Mouse (Mus musculus) embryo, embryonic 11.5 days (tissue): ENCODE results near the gene Nicn1.
"Not testable (repeated sequence)": the region's sequence is repeated elsewhere in the genome, so short reads cannot be mapped to it uniquely, and the experiment has no call there.

Source experiments
- DNase-seq: peaks from one replicate; pipeline ENCODE4 v3.0.0-alpha.2; 2012; ENCODE audit warnings: low read depth, low spot score

Gene Nicn1

GRCm38 (mm10) chr9:108290016-108290750 lies at the start of gene Nicn1:
Nicn1 (plus strand) TSS chr9:108290429.
- peak; percentile 92 for DNase-seq

DNA sequence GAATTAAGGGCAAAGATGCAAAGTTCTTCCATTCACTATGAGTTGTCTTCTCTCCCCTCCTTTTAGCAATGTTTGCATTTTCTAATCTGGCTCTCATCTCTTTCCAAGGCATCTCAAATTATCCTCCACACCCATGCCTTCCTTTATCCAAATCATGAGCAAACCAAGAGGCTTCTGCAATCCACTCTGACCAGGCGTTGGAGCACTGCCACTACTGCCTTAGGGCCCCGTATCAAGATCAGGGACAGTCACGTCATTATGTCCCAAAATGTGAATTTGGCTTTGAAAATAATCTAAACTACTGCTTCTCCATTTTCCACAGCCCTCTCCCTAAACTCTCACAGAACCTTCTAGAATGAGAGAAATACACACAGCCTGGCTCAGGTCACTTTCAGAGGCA lies 45.7 kb upstream of the Nicn1 start:
- no peak for DNase-seq

DNA sequence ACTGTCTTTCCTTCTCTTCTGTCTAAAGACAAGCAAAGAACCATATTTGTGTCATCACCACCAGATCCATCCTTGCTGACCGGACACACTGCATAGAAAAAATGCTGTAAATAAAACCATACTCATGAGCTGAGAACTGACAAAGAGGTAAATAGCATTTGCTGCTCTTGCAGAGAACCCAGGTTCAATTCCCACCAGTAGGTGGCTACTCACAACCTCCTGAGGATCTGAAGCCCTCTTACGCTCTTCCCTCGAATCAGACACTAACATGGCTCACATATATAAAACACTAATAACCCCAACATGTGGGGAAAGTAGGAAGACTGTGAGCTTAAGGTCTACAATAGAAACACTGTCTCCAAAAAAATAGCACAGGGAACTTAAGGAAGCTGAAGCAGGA lies 45.2 kb upstream of the Nicn1 start:
- DNase-seq = no peak

DNA sequence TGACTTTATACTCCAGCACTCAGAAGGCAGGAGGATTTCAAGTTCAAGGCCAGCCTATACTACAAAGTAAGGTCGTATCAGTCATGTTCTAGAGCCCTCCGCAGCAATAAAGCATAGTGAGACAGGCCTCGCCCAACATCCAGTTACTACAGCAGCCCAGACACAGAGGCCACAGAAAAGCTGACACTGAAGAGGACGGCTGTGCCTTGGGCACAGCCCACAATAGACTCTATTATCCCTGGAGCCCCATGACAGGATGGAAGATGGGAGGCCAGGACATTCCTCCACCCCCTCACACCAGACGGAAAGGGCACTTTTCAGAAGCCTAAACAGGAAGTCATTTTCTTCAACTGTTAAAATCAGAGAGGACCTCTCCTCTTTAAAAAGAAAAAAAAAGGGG lies 41.3 kb upstream of the Nicn1 start:
- DNase-seq = no peak

- DNase-seq = no peak
Measured at GRCm38 (mm10) chr9:108251877-108252276, 38.4 kb upstream of the Nicn1 start.

DNA sequence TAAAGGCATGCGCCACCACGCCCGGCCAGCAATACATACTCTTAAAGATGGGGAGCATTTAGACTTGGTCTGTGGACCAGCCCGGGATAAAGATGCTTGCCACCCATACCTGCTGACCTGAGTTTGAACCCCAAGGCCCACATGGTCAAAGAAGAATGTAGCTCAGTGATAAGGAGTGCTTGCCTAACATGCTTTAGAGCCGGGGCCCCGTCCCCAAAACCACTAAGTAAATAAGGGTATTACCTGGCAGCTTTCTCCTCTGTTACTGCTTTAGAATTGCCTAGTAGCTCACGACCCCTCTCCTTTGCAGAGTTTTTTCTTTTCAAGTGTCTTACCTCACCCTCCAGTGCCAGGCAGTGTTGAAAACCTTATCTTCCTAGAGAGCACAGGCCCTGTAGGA lies 37.5 kb upstream of the Nicn1 start:
- no peak for DNase-seq

DNA sequence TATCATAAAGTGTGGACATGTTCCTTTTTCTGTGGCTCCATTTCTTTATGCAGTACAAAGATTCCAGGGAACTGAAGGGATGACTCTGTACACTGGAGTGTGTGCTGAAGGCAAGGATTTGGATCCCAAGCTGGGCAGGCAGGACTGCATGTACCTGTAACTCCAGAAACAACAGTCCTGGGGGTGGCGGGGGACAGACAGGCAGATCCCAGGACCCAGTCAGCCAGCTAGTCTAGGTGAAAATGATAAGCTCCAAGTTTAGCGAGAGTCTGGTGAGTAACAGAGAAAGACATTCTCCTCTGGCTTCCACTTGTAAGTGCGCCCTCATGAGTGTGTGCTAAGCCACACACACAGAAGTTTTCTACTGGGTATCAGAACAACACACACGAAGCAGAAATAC lies 29.7 kb upstream of the Nicn1 start:
- no peak for DNase-seq

GRCm38 (mm10) chr9:108261865-108262264 lies 28.4 kb upstream of the Nicn1 start:
- no peak for DNase-seq

- DNase-seq = no peak
Measured at GRCm38 (mm10) chr9:108262494-108263049, 27.7 kb upstream of the Nicn1 start.

DNA sequence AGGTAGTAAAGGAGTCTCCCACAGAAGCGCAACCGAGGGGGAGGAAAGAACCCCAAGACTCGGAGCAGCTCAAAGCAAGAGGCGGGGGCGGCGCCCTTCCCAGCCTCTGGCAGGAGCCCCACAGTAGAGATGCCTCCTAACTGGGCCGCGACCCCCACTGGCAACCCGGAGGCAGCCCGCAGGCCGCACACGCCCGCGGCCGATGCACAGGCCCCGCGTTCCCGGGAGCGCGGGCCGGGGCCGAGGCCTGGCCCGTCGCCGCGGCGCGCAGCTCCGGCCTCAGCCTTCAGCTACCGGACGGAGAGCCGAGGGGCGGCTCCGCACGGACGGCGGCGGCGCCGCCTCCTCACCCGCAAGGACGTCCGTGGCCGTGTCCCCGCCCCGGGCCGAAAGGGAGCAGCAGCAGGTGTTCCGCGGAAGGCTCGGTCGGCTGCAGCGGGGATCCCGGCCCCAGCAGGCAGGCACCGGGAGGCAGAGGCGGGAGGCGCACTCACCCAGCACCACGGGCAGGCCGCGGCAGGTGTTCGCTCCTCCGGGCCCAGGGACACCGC lies 27.0 kb upstream of the Nicn1 start:
- DNase-seq = no peak

- peak; percentile 97 for DNase-seq
Measured at GRCm38 (mm10) chr9:108263690-108264190, 26.5 kb upstream of the Nicn1 start, which contains the start of gene Dag1. Dag1 (minus strand) TSS chr9:108263958.

DNA sequence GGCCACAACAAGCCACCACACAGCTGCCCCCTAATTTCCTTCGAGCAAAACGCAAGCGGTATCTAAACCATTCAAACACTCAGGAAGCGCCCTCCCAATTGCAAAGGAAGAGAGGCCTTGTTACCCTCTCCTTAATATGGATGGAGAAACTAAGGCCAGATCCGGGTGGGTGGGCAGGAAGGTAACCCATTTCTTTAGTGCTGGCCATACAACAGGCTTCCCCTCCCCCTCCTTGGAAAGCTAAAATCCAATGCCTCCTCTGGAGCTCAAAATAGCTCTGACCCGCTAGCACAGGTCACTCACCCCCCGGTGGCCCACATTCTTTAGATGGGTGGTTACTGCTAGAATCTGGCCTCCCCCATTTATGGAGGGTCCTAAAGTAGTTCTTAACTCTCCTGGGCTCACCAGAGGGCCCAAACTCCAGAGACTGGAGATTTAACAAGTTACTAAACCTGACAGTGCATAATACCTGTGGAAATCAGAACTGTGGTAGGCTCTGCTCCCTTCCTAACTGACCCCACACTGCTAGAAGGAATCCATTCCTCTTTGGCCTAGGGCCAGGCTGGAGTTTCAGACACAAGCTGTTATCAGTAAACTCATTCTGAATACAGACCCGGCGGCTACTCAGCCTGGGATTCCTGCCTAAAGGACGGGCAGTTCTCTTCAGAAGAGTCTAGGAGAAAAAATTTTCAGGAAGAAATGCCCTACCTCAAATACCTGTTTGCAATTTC lies 25.9 kb upstream of the Nicn1 start:
- DNase-seq = no peak

- DNase-seq = no peak
Measured at GRCm38 (mm10) chr9:108266261-108266935, 23.8 kb upstream of the Nicn1 start.

GRCm38 (mm10) chr9:108267691-108268090 lies 22.5 kb upstream of the Nicn1 start:
- no peak for DNase-seq

GRCm38 (mm10) chr9:108268701-108269100 lies 21.5 kb upstream of the Nicn1 start:
- DNase-seq = not testable (repeated sequence)

- no peak for DNase-seq
Measured at GRCm38 (mm10) chr9:108271941-108272340, 18.3 kb upstream of the Nicn1 start.

DNA sequence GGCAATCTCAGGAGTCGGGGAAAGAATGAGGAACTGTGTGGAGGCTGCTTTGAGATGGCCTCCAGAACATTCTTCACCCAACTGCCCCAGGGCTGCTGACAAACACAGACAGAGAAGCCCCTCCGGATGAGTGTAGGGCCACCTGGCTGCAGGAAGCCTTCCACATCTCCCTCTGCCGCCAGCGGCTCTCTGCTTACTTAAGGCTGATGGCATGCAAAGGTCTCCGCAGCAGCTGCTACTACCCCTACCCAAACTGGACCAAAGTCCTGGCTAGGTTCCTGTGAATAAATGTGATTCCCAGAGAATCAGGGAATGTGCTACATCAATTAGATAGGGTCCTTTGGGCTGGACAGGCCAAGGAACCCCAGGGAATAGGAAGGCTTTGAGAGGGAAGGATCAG lies 17.5 kb upstream of the Nicn1 start:
- no peak for DNase-seq

DNA sequence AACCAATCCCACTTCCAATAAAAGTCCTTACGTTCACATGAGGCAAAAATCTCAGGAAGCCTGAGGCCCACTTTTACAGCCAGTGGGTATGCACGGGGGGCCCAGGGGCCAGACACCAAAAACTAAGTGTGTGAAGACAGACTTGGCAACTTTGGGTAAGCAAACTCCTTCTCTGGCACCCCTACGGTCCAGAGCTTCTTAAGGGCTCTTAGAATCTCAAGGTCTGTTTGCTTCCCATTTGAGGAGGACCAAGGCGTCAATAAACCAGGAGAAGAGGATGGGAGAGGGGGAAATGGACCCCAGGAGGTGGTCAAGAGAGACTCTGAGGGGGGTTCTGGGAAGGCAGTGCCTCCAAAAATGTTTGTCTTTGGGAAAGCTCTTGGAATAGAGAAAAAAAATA lies 16.7 kb upstream of the Nicn1 start:
- DNase-seq = no peak

DNA sequence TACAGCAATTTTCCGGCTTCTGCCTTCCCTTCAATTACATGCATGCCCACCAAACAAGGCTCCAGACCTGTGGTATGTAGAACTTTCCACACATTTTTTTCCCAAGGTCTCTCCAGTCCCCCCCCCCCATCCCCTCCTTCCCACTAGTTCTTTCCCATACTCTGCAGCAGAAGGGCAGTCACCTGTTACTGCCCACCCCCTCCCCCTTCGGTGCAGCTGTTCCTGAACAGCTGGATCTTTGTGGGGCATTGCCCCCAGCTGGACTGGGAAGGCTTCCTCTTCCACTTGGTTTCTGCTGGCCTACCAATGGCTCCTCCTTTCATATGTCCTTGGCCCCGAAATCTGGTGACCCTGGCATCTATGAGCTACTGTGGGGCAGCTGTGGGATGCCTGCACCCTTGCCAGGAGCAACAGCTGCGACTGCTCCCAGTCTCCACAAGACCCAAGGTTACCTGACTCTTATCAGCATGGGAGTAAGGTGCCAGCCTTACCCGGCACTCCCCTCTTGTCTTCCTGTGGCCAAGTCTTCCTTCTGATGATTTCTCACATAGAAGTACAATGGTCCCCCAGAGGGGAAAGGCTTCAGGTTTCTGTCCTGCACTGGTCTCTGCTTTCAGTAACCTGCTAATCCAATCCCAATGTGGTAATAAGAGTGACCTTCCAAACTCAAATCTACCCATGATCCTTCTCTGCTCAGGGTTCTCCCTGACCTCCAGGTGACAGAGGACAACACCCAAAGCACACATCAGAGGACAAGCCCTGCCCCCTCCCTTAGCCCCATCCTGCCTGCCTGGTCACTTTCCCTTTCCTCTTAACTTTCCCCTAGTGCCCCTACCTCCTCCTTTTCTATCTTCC lies 15.5 kb upstream of the Nicn1 start:
- DNase-seq = no peak

- DNase-seq = no peak
Measured at GRCm38 (mm10) chr9:108275331-108275659, 14.9 kb upstream of the Nicn1 start.
